Mouse (Mus musculus): ENCODE measurements around the gene Epn2.

DNA sequence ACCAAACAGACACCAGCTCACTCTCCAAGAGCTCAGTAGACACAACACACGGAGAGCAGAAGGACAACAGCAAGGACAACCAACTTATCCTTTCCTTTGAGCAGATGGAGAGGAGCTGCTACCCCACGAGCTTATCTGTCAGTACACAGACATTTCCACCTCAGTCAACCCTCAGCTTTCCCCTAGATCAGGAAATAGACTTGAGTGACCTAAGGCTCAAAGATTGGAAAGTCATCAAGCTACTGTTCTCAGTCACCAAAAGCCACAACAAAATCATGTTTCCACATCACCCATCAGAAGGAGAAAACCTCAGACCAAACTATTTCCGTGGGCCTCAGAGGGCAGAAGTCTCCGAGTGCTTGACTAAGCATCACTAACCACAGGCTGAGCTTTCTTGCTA lies 15.5 kb downstream of the Epn2 start:
- TF ChIP-seq POLR2A (IDR thresholded peaks at IDR 0.05; ENCODE audit: insufficient read depth, low read length) = no peak
- TF ChIP-seq EP300 (IDR thresholded peaks at IDR 0.05; ENCODE audit: insufficient read depth, low read depth, low read length) = no peak
- TF ChIP-seq CTCF (IDR thresholded peaks at IDR 0.05; ENCODE audit: low read depth, low read length) = no peak

All from ES-Bruce4 (cell line).